Mouse (Mus musculus) hindbrain, embryonic 16.5 days (tissue): ENCODE data around the gene Stag1. TPM values are rescaled to one million over a fixed set of nuclear protein-coding genes. Genes with fewer than 3 reads are reported as not detected.

Source experiments
- ATAC-seq: fragments of 200-750 bp; cut with Nextera tagmentation; 2 replicates; pipeline ENCODE4 v1.8.0; 2017; ENCODE audit warnings: moderate TSS enrichment, moderate library complexity
- H3K27ac ChIP-seq: fragments of 300-500 bp; sonication (generic); 2 replicates; pipeline ENCODE4 v1.5.1; 2014; ENCODE audit warnings: low read depth, mild to moderate bottlenecking, control low read depth, low read length, moderate library complexity
- H3K27me3 ChIP-seq: fragments of 300-500 bp; sonication (generic); replicated peaks from 2 replicates; pipeline ENCODE4 v1.6.1; 2014; ENCODE audit warnings: low read length; ENCODE audit not compliant: control insufficient read depth, insufficient read depth
- H3K36me3 ChIP-seq: fragments of 300-500 bp; sonication (generic); 2 replicates; pipeline ENCODE4 v1.6.1; 2014; ENCODE audit warnings: mild to moderate bottlenecking, low read length, moderate library complexity, mixed read lengths; ENCODE audit not compliant: control insufficient read depth, insufficient read depth
- H3K4me1 ChIP-seq: fragments of 300-500 bp; sonication (generic); 2 replicates; pipeline ENCODE4 v1.6.1; 2014; ENCODE audit warnings: low read depth, low read length; ENCODE audit not compliant: control insufficient read depth, insufficient read depth
- H3K4me2 ChIP-seq: fragments of 300-500 bp; sonication (generic); 2 replicates; pipeline ENCODE4 v1.6.1; 2014; ENCODE audit warnings: mild to moderate bottlenecking, low read length, control low read depth, moderate library complexity
- H3K4me3 ChIP-seq: fragments of 300-500 bp; sonication (generic); 2 replicates; pipeline ENCODE4 v1.5.1; 2014; ENCODE audit warnings: mild to moderate bottlenecking, low read length, control low read depth, moderate library complexity
- H3K9ac ChIP-seq: fragments of 300-500 bp; sonication (generic); 2 replicates; pipeline ENCODE4 v1.6.1; 2014; ENCODE audit warnings: low read depth, mild to moderate bottlenecking, control low read depth, low read length, moderate library complexity
- H3K9me3 ChIP-seq: fragments of 300-500 bp; sonication (generic); 2 replicates; pipeline ENCODE4 v1.6.1; 2014; ENCODE audit warnings: mild to moderate bottlenecking, low read length, moderate library complexity; ENCODE audit not compliant: control insufficient read depth
- WGBS: fragments of 180-500 bp; shearing (Covaris S2); extraction: QIAGEN DNeasy Blood & Tissue Kit; methylation state at CpG from one replicate; pipeline ENCODE4 v1.1.7; 2014; 5-methylcytosine and 5-hydroxymethylcytosine counted together
- polyA plus RNA-seq: library from polyadenylated mRNA; unstranded; fragments of >200 nt; fragmentation: Nextera tagmentation; extraction: Ambion mirVana; gene quantifications from 2 replicates; pipeline ENCODE4 v1.2.1, GENCODE M21; 2015

Gene Stag1
- polyA plus RNA-seq, 1 experiment from 2014 or later, result 21.9 TPM

DNA sequence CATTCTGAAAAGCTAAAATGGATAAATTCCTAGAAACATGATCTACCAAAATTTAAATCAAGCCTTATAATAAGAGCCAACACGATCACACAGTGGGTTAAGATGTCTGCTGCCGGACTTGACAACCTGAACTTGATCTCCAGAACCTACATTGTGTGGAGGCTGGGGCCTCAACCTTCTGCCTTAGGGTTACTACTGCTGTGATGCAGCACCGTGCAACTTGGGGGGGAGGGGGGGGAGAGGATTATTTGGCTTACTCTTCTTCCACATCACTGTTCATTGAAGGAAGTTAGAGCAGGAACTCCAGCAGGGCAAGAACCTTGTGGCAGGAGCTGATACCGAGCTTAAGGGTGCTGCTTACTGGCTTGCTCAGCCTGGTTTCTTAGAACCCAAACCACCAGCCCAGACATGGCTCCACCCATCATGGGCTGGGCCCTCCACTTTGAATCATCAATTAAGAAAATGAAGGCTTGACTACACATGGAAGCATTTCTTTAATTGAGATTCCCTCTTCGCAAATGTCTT is 365.4 kb downstream of the Stag1 start:
- no peak for ATAC-seq
- Histone ChIP-seq H3K9ac (no peak overlapping the region), H3K27me3 (no peaks in the 10 kb centered on the region), H3K9me3 (no peaks in the 10 kb centered on the region), H3K4me2 (no peak overlapping the region), H3K27ac (no peak overlapping the region), H3K4me3 (no peak overlapping the region), H3K36me3 (peaks cover 2% of the 10 kb centered on the region; the same call in 1 of the 2 replicates), H3K4me1 (no peaks in the 10 kb centered on the region)
- WGBS, result 61% methylated on average over 5 of the region's 5 CpGs

DNA sequence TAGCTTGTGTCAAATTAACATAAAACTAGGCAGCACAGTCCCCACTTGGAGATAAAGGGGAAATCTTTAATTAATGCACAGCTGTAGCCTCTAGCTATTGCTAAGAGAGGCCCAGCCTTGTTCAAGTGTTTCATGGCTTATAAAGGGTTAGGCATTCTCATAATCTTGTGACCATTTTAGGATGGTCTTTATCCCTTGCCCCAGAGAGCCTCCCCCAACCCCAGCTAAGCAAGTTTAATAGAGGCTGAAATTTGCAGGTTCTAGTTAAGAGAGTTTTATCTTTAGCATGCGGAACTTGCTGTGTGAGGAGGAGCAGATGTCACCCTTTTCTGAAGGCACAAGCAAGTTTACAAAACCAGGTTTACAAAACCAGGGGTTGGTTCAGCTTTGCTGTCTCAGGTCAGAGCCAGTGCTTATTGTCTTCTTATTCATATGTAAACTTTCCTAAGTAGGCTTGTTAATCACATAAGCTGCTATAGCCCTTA is 365.9 kb downstream of the Stag1 start:
- Histone ChIP-seq H3K9me3 (no peaks in the 10 kb centered on the region), H3K4me2 (no peak overlapping the region), H3K9ac (no peak overlapping the region), H3K4me3 (no peak overlapping the region), H3K4me1 (no peaks in the 10 kb centered on the region), H3K27ac (no peak overlapping the region), H3K27me3 (no peaks in the 10 kb centered on the region), H3K36me3 (peaks cover 2% of the 10 kb centered on the region; the same call in 1 of the 2 replicates)
- WGBS, result 38% methylated on average over 1 of the region's 1 CpGs
- ATAC-seq, result no peak

DNA sequence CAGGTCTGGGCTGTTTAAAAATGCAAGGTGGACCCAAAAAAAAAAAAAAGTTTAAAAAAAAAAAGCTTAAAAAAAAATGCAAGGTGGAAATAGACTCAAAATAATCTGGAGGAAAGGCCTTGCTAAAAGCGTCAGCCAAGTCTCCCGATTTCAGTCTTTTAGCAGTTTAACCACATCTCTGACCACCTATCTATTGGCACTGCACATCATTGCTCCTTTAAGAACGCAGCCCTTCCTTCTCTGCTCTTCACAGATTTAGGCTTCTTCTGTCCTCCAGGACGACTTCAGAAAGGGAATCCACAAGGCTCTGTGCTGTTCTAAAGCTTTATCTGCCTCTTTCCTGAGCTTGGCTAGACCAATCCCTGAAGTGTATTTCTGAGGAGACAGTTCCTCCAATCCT is 366.5 kb downstream of the Stag1 start:
- no peak overlapping the region for H3K4me2 ChIP-seq
- no peak overlapping the region for H3K27ac ChIP-seq
- H3K4me1 ChIP-seq, result no peaks in the 10 kb centered on the region
- no peak overlapping the region for H3K4me3 ChIP-seq
- ATAC-seq, result no peak
- H3K36me3 ChIP-seq, result peaks cover 2% of the 10 kb centered on the region; the same call in 1 of the 2 replicates
- WGBS, result 85% methylated on average over 4 of the region's 4 CpGs
- H3K27me3 ChIP-seq, result no peaks in the 10 kb centered on the region
- H3K9me3 ChIP-seq, result no peaks in the 10 kb centered on the region
- H3K9ac ChIP-seq, result no peak overlapping the region

DNA sequence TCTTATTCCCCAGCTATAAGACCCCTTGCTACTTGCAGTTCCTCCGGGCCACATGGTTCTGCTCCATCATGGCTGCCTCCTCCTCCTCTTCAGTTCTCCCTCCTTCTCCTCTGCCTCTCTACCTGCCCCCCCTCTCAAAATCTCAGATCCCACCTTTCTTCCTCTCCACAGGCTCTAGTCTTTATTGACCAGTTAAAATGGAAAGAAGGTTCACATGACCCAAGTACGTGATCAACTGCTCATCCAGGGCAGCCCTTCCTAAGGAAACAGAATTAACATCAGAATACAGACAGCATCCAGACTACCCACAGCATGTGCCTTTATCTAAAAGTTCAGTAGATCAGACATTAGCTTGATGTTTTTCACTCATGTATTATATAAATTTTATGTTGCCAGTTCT is 371.9 kb downstream of the Stag1 start:
- ATAC-seq, result no peak
- Histone ChIP-seq H3K9me3 (no peaks in the 10 kb centered on the region), H3K27me3 (no peaks in the 10 kb centered on the region), H3K4me3 (no peak overlapping the region), H3K27ac (no peak overlapping the region), H3K36me3 (no peaks in the 10 kb centered on the region), H3K9ac (no peak overlapping the region), H3K4me2 (no peak overlapping the region), H3K4me1 (no peaks in the 10 kb centered on the region)
- 84% methylated on average over 2 of the region's 2 CpGs for WGBS

DNA sequence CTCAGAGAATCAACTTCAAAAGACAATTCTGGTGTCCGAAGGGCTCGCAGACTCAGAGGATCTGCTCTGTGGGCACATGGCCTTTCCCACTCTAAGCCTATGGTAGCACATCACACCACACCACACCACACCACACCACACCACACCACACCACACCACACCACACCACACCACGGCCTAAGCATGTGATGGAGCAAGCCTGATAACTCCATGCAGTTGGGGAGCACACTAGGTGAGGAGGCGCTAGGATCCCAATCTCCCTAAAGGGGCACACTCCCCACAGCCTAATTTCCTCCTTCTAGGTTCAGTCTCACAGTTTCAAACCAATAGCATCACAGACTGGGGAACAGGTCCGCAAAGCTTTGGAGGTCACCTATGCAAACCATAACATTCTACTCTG is 381.1 kb downstream of the Stag1 start:
- no peak overlapping the region for H3K9ac ChIP-seq
- no peak overlapping the region for H3K4me3 ChIP-seq
- whole genome bisulfite sequencing, result 89% methylated on average over 5 of the region's 5 CpGs
- no peak overlapping the region for H3K27ac ChIP-seq
- H3K36me3 ChIP-seq, result peaks cover 9% of the 10 kb centered on the region; the same call in 1 of the 2 replicates
- H3K9me3 ChIP-seq, result no peaks in the 10 kb centered on the region
- H3K27me3 ChIP-seq, result no peaks in the 10 kb centered on the region
- no peaks in the 10 kb centered on the region for H3K4me1 ChIP-seq
- H3K4me2 ChIP-seq, result no peak overlapping the region
- no peak for ATAC-seq

DNA sequence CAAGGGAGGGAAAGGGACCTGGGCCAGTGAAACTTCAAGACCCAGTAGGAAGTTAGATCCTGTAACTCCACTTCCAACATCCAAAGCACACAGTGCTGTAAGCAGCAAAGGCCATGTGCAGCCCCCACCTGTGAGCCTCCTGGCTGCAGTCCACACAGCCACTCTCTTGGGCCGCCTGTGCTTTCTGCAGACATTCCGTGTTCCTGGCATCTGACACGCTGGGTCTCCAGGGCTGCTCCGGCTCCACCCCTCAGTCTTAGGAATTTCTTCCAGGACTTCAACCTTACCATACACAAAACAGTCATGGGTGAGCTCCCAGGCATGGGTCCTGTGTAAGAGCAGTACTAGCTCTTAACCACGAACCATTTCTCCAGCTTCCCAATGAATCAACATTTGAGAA is 381.7 kb downstream of the Stag1 start:
- no peak overlapping the region for H3K4me3 ChIP-seq
- no peaks in the 10 kb centered on the region for H3K4me1 ChIP-seq
- peaks cover 11% of the 10 kb centered on the region; the same call in 1 of the 2 replicates for H3K36me3 ChIP-seq
- H3K9me3 ChIP-seq, result no peaks in the 10 kb centered on the region
- WGBS, result 74% methylated on average over 5 of the region's 5 CpGs
- H3K27ac ChIP-seq, result no peak overlapping the region
- no peaks in the 10 kb centered on the region for H3K27me3 ChIP-seq
- ATAC-seq, result no peak
- no peak overlapping the region for H3K9ac ChIP-seq
- no peak overlapping the region for H3K4me2 ChIP-seq

DNA sequence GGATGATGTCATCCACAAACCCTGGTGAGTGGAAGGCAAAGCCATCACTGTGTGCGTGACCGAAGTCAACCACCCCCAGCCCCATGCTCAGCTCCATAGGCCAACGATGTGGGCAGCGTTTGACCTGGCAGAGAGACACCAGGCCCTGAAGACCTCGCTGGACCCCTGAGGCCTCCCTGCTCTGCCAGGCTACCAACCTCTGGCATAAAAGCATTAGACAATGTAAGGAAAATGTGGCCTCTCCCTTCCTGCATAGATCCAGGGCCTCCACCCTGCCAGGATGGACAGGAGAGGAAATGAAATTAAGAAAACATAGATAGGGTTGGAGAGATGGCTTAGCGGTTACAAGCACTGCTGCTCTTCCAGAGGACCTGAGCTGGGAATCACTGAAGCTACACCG is 385.2 kb downstream of the Stag1 start:
- Histone ChIP-seq H3K4me1 (no peaks in the 10 kb centered on the region), H3K36me3 (peaks cover 16% of the 10 kb centered on the region; the same call in 1 of the 2 replicates)
- ATAC-seq, result no peak

DNA sequence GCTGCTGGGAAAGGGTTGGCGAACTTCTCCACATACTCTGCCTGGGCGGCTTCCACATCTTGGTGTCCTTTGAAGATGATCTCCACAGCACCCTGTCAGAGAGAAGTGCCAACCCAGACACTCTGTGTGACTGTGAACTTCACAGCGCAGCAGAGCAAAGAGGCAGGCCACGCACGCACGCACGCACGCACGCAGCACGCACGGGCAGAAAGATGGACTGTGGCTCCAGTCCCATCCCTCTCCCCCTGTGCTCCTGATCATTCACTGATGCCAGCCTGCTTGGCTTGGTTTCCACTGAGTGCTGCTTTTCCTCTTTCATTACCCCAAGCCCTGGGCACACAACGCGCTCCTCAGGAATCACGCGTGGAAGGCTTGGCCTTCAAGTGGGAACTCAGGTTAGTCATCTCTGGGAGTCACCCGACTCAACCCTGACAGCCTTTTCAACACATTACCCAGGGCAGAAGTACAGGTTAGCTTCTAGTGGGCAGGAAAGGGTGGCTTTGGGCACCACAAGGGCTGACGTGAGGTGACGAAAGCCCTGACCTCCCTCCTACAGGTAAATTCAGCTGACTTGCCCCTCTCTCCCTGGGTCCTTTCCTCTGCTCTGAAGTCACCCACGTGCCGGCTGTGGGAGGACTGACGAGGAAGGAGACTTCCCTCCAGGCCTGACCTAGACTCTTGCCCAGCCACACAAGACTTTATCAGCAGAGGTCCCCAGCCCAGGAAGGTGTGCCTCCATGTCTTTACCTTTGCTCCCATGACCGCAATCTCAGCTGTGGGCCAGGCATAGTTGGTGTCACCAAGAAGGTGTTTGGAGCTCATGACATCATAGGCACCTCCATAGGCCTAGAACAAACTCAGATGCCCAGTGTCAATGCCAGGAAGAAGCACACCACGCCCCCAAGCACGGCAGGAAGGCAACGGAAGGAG is 387.0 kb downstream of the Stag1 start:
- H3K9ac ChIP-seq, result no peak overlapping the region
- no peak for ATAC-seq
- no peaks in the 10 kb centered on the region for H3K4me1 ChIP-seq
- WGBS, result 97% methylated on average over 25 of the region's 25 CpGs
- H3K27me3 ChIP-seq, result no peaks in the 10 kb centered on the region
- no peak overlapping the region for H3K4me3 ChIP-seq
- H3K36me3 ChIP-seq, result peaks cover 18% of the 10 kb centered on the region
- no peak overlapping the region for H3K4me2 ChIP-seq
- H3K9me3 ChIP-seq, result no peaks in the 10 kb centered on the region
- no peak overlapping the region for H3K27ac ChIP-seq

More for the DNA sequence above, 385.2 kb downstream of the Stag1 start:
- no peak overlapping the region for H3K9ac ChIP-seq
- no peak overlapping the region for H3K4me3 ChIP-seq
- no peaks in the 10 kb centered on the region for H3K27me3 ChIP-seq
- no peaks in the 10 kb centered on the region for H3K9me3 ChIP-seq
- no peak overlapping the region for H3K4me2 ChIP-seq
- no peak overlapping the region for H3K27ac ChIP-seq
- WGBS, result 94% methylated on average over 7 of the region's 7 CpGs

DNA sequence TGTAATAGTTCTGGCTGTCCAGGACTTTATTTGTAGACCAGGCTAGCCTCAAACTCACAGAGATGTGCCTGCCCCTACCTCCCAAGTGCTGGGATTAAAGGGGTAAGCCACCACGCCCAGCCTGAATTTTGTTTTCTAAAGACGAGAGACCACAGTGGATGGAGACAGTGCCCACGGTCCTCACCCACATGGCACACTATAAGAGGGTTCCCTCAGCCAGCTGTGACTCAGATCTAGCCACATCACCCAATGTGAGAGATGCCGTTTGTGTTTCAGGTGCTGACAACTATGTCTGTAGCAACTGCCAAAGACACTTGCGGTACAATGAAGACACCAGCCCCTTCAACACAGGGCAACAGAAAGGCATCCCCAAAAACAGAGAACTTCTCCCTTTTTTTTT is 389.4 kb downstream of the Stag1 start:
- 98% methylated on average over 5 of the region's 5 CpGs for WGBS
- H3K4me2 ChIP-seq, result no peak overlapping the region
- H3K9me3 ChIP-seq, result no peaks in the 10 kb centered on the region
- no peak overlapping the region for H3K27ac ChIP-seq
- H3K4me1 ChIP-seq, result no peaks in the 10 kb centered on the region
- no peaks in the 10 kb centered on the region for H3K27me3 ChIP-seq
- peaks cover 19% of the 10 kb centered on the region for H3K36me3 ChIP-seq
- no peak overlapping the region for H3K9ac ChIP-seq
- H3K4me3 ChIP-seq, result no peak overlapping the region
- no peak for ATAC-seq
